Mouse (Mus musculus): Measurements from ENCODE around the gene Styxl1. TPM values are rescaled to one million over a fixed set of nuclear protein-coding genes. Genes with fewer than 3 reads are reported as not detected.

The Styxl1 gene
- total and polyA plus RNA-seq, 3 experiments = 0.68 TPM; not detected in 2

DNA sequence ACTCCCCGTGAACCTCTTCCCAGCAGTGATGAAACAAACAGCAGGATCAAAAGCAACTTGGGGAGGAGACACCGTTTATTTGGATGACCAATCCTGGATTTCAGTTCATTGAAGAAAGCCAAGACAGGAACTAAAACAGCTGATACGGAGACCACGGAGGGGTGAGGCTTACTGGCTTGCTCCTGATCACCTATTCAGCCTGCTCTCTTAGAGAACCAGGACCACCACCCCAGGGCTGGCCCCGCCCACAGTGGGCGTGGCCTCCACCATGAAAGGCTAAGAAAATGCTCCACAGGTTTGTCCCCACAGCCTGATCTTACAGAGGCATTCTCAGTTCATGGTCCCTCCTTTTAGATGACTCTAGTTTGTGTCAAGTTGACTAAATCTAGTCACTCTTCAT lies 39.9 kb downstream of the Styxl1 start:
- Histone ChIP-seq H3K27me3 (ENCODE audit: insufficient read depth, low read length) (no peaks in the 10 kb centered on the region), H3K4me1 (ENCODE audit: insufficient read depth, low read depth, low read length) (peaks cover 7% of the 10 kb centered on the region), H3K36me3 (replicated peaks) (peaks cover 78% of the 10 kb centered on the region), H3K9me3 (replicated peaks) (peaks cover 6% of the 10 kb centered on the region), H3K4me3 (ENCODE audit: low read depth, low read length) (no peak overlapping the region)
- ATAC-seq (ENCODE audit: extremely low read depth, insufficient number of reproducible peaks, low FRiP score, poor library complexity, severe bottlenecking) (no peak), DNase-seq (ENCODE audit: low spot score) (no peak)
- no peak for TF ChIP-seq CTCF (IDR thresholded peaks at IDR 0.05; ENCODE audit: low read depth, low read length)
- no peak for TF ChIP-seq GATA1 (IDR thresholded peaks at IDR 0.05; ENCODE audit: borderline replicate concordance, low read length)
- TF ChIP-seq POLR2AphosphoS5 (IDR thresholded peaks at IDR 0.05; ENCODE audit: insufficient replicate concordance, low read depth, low read length) = no peak
- no peak for TF ChIP-seq TAL1 (conservative IDR thresholded peaks at IDR 0.05; ENCODE audit: low read depth, low read length)
- no peak for TF ChIP-seq GATA2 (IDR thresholded peaks at IDR 0.05; ENCODE audit: borderline replicate concordance, low read depth, low read length)

- Histone ChIP-seq H3K9me3 (replicated peaks) (peaks cover 6% of the 10 kb centered on the region), H3K27me3 (ENCODE audit: insufficient read depth, low read length) (no peaks in the 10 kb centered on the region), H3K4me1 (ENCODE audit: insufficient read depth, low read depth, low read length) (peaks cover 2% of the 10 kb centered on the region), H3K36me3 (replicated peaks) (peaks cover 86% of the 10 kb centered on the region), H3K4me3 (ENCODE audit: low read depth, low read length) (no peak overlapping the region)
- ATAC-seq (ENCODE audit: extremely low read depth, insufficient number of reproducible peaks, low FRiP score, poor library complexity, severe bottlenecking) (no peak), DNase-seq (ENCODE audit: low spot score) (no peak)
- TF ChIP-seq CTCF (IDR thresholded peaks at IDR 0.05; ENCODE audit: low read depth, low read length) (no peak; the same call in 1 of the 2 replicates), POLR2AphosphoS5 (IDR thresholded peaks at IDR 0.05; ENCODE audit: insufficient replicate concordance, low read depth, low read length) (no peak), TAL1 (conservative IDR thresholded peaks at IDR 0.05; ENCODE audit: low read depth, low read length) (no peak), GATA2 (IDR thresholded peaks at IDR 0.05; ENCODE audit: borderline replicate concordance, low read depth, low read length) (no peak), GATA1 (IDR thresholded peaks at IDR 0.05; ENCODE audit: borderline replicate concordance, low read length) (no peak)
These were observed 41.0 kb downstream of the Styxl1 start for GRCm38 (mm10) chr5:135737154-135737553.

DNA sequence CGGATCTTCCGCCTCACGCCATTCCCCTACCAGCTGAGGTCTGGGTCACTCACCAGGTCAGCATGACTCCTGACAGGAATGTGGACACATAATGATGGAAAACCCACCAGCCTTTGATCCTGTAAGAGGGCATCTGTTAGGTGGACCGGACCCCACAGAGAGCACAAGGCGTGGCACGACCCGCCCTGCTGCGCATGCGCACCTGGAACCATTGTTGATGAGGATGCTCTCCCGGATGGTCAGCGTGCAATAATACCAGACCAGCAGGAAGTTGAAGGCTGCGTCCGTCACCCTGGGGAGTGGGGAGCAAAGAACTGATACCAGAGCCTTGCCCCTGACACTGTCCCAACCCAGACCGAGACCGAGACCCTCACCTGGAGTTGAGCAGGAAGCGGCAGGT lies 41.6 kb downstream of the Styxl1 start:
- DNase-seq (ENCODE audit: low spot score) = no peak
- H3K4me1 ChIP-seq (ENCODE audit: insufficient read depth, low read depth, low read length) = peaks cover 2% of the 10 kb centered on the region

GRCm38 (mm10) chr5:135735741-135736140 lies 42.4 kb downstream of the Styxl1 start:
- Histone ChIP-seq H3K9me3 (replicated peaks) (peaks cover 6% of the 10 kb centered on the region), H3K4me3 (ENCODE audit: low read depth, low read length) (no peak overlapping the region), H3K4me1 (ENCODE audit: insufficient read depth, low read depth, low read length) (peaks cover 2% of the 10 kb centered on the region), H3K27me3 (ENCODE audit: insufficient read depth, low read length) (no peaks in the 10 kb centered on the region; the same call in 1 of the 2 replicates), H3K36me3 (replicated peaks) (peaks cover 87% of the 10 kb centered on the region)
- TF ChIP-seq POLR2AphosphoS5 (IDR thresholded peaks at IDR 0.05; ENCODE audit: insufficient replicate concordance, low read depth, low read length) = no peak
- TF ChIP-seq GATA1 (IDR thresholded peaks at IDR 0.05; ENCODE audit: borderline replicate concordance, low read length) = no peak
- no peak for TF ChIP-seq TAL1 (conservative IDR thresholded peaks at IDR 0.05; ENCODE audit: low read depth, low read length)
- TF ChIP-seq CTCF (IDR thresholded peaks at IDR 0.05; ENCODE audit: low read depth, low read length) = no peak
- no peak for TF ChIP-seq GATA2 (IDR thresholded peaks at IDR 0.05; ENCODE audit: borderline replicate concordance, low read depth, low read length)
- ATAC-seq (ENCODE audit: extremely low read depth, insufficient number of reproducible peaks, low FRiP score, poor library complexity, severe bottlenecking) = no peak
- DNase-seq (ENCODE audit: low spot score) = no peak

More for the DNA sequence above, 41.6 kb downstream of the Styxl1 start:
- Histone ChIP-seq H3K36me3 (replicated peaks) (peaks cover 86% of the 10 kb centered on the region), H3K4me3 (ENCODE audit: low read depth, low read length) (no peak overlapping the region), H3K9me3 (replicated peaks) (peaks cover 6% of the 10 kb centered on the region), H3K27me3 (ENCODE audit: insufficient read depth, low read length) (no peaks in the 10 kb centered on the region)
- no peak for ATAC-seq (ENCODE audit: extremely low read depth, insufficient number of reproducible peaks, low FRiP score, poor library complexity, severe bottlenecking)
- no peak for TF ChIP-seq GATA1 (IDR thresholded peaks at IDR 0.05; ENCODE audit: borderline replicate concordance, low read length)
- TF ChIP-seq GATA2 (IDR thresholded peaks at IDR 0.05; ENCODE audit: borderline replicate concordance, low read depth, low read length) = no peak
- no peak for TF ChIP-seq TAL1 (conservative IDR thresholded peaks at IDR 0.05; ENCODE audit: low read depth, low read length)
- no peak for TF ChIP-seq POLR2AphosphoS5 (IDR thresholded peaks at IDR 0.05; ENCODE audit: insufficient replicate concordance, low read depth, low read length)
- TF ChIP-seq CTCF (IDR thresholded peaks at IDR 0.05; ENCODE audit: low read depth, low read length) = no peak

- Histone ChIP-seq H3K27me3 (ENCODE audit: insufficient read depth, low read length) (no peaks in the 10 kb centered on the region; the same call in 1 of the 2 replicates), H3K9me3 (replicated peaks) (peaks cover 6% of the 10 kb centered on the region), H3K4me1 (ENCODE audit: insufficient read depth, low read depth, low read length) (peaks cover 2% of the 10 kb centered on the region), H3K36me3 (replicated peaks) (peaks cover 93% of the 10 kb centered on the region), H3K4me3 (ENCODE audit: low read depth, low read length) (no peak overlapping the region)
- ATAC-seq (ENCODE audit: extremely low read depth, insufficient number of reproducible peaks, low FRiP score, poor library complexity, severe bottlenecking) = no peak
- TF ChIP-seq CTCF (IDR thresholded peaks at IDR 0.05; ENCODE audit: low read depth, low read length) (no peak), GATA2 (IDR thresholded peaks at IDR 0.05; ENCODE audit: borderline replicate concordance, low read depth, low read length) (no peak), TAL1 (conservative IDR thresholded peaks at IDR 0.05; ENCODE audit: low read depth, low read length) (no peak), GATA1 (IDR thresholded peaks at IDR 0.05; ENCODE audit: borderline replicate concordance, low read length) (no peak), POLR2AphosphoS5 (IDR thresholded peaks at IDR 0.05; ENCODE audit: insufficient replicate concordance, low read depth, low read length) (no peak)
- DNase-seq (ENCODE audit: low spot score) = no peak
These were observed 44.0 kb downstream of the Styxl1 start for GRCm38 (mm10) chr5:135734057-135734680.

GRCm38 (mm10) chr5:135733071-135733470 lies 45.1 kb downstream of the Styxl1 start:
- Histone ChIP-seq H3K4me3 (ENCODE audit: low read depth, low read length) (no peak overlapping the region), H3K9me3 (replicated peaks) (peaks cover 6% of the 10 kb centered on the region), H3K27me3 (ENCODE audit: insufficient read depth, low read length) (no peaks in the 10 kb centered on the region; the same call in 1 of the 2 replicates), H3K36me3 (replicated peaks) (peaks cover 100% of the 10 kb centered on the region), H3K4me1 (ENCODE audit: insufficient read depth, low read depth, low read length) (peaks cover 2% of the 10 kb centered on the region)
- no peak for DNase-seq (ENCODE audit: low spot score)
- TF ChIP-seq GATA1 (IDR thresholded peaks at IDR 0.05; ENCODE audit: borderline replicate concordance, low read length) (no peak), CTCF (IDR thresholded peaks at IDR 0.05; ENCODE audit: low read depth, low read length) (no peak), TAL1 (conservative IDR thresholded peaks at IDR 0.05; ENCODE audit: low read depth, low read length) (no peak), GATA2 (IDR thresholded peaks at IDR 0.05; ENCODE audit: borderline replicate concordance, low read depth, low read length) (no peak), POLR2AphosphoS5 (IDR thresholded peaks at IDR 0.05; ENCODE audit: insufficient replicate concordance, low read depth, low read length) (no peak)
- ATAC-seq (ENCODE audit: extremely low read depth, insufficient number of reproducible peaks, low FRiP score, poor library complexity, severe bottlenecking) = no peak
